Mouse (Mus musculus): Measurements from ENCODE around the gene Set. TPM values are rescaled to one million over a fixed set of nuclear protein-coding genes. Genes with fewer than 3 reads are reported as not detected.
"Not testable (repeated sequence)": the region's sequence is repeated elsewhere in the genome, so short reads cannot be mapped to it uniquely, and the experiment has no call there.

Set gene
- total and polyA plus RNA-seq, 3 experiments: 250 to 973 (median 580) TPM

DNA sequence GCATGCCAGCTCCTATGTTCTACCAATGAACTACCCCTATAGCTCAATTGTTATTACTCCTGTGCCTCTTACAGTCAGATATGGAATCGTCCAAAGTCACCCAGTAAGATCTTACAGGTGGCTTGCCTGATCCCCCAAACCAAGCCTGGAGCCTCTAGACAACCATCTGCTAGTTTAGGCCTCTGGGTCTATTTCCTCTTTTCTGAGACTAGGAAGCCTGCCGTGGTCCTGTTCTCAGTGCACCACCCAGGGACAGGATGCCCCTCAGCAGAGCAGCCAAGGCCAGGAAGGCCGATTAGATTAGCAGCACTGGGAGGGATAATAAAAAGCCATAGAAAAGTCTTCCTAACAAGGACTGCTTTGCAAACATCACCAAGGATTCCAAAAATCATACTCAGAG, 7.3 kb upstream of the Set start (continued):
- TF ChIP-seq MAZ (IDR thresholded peaks at IDR 0.05; ENCODE audit: low read depth, low read length) (no peak), NRF1 (IDR thresholded peaks at IDR 0.05; ENCODE audit: insufficient read depth, low read depth, low read length, poor library complexity, severe bottlenecking) (no peak), JUND (IDR thresholded peaks at IDR 0.05; ENCODE audit: low read depth, low read length) (no peak), RCOR1 (IDR thresholded peaks at IDR 0.05; ENCODE audit: low read depth, low read length) (peak; percentile 54), POLR2A (IDR thresholded peaks at IDR 0.05; ENCODE audit: control insufficient read depth in 1 of 2, insufficient read depth in 1 of 2, low read depth in 1 of 2, low read length in 2 of 2, poor library complexity in 1 of 2) (peak in 1 of 2 experiments; percentile 69; a peak in 1 of 4 replicates), CHD1 (IDR thresholded peaks at IDR 0.05; ENCODE audit: low read depth, low read length) (no peak), USF1 (IDR thresholded peaks at IDR 0.05; ENCODE audit: low read depth, low read length) (no peak), ETS1 (IDR thresholded peaks at IDR 0.05; ENCODE audit: low read depth, low read length) (peak; percentile 44; the same call in 1 of the 2 replicates), RAD21 (IDR thresholded peaks at IDR 0.05; ENCODE audit: low read depth, low read length) (no peak)

DNA sequence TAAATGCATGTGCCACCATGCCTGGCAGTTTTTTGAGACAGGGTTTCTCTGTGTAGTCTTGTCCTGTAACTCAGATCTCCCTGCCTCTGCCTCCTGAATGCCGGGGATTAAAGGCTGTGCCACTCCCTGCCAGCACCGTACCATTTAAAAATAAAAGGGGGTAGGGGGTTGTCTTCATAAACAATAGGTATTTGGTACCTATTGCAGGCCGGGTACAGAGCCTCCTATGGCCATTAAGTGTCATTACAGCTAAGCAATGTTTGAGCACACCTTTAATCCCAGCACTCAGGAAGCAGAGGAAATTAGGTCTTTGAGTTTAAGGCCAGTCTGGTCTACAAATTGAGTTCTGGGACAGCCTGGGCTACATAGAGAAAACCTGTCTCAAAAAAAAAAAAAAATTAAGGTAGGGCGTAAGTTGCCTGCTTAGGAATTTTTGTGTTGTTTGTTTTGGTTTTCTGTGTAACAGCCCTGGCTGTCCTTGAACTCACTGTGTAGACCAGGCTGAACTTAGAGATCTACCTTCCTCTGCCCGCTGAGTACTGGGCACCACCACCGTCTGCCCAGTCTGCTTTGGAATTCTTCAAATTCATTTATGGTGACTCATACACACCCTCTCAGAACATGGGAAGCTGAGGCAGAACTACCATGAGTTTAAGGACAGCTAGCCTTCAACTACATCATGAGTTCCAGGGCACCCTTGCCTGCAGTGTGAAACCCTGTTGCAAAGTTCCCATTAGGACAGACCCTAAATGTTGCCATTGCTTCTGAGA, 5.0 kb upstream of the Set start:
- H3K4me3 ChIP-seq (ENCODE audit: control insufficient read depth in 1 of 2, insufficient read depth in 1 of 2, low read depth in 2 of 2, low read length in 2 of 2): no peak overlapping the region
- H3K9me3 ChIP-seq (replicated peaks; ENCODE audit: insufficient read depth, low read length): no peaks in the 10 kb centered on the region
- H3K9ac ChIP-seq (ENCODE audit: control insufficient read depth, low read depth, low read length, poor library complexity, severe bottlenecking): no peak overlapping the region
- H3K4me1 ChIP-seq (ENCODE audit: control insufficient read depth in 1 of 2, insufficient read depth in 2 of 2, low read length in 2 of 2): peaks cover 2 to 32% of the 10 kb centered on the region in 2 experiments
- H3K79me2 ChIP-seq (ENCODE audit: control insufficient read depth, insufficient read depth, low read length, poor library complexity): peaks cover 13% of the 10 kb centered on the region
- no peak overlapping the region for H3K27ac ChIP-seq (ENCODE audit: control insufficient read depth, low read depth, low read length)
- peak; percentile 52 for DNase-seq (ENCODE audit: low read depth, low spot score)
- H3K36me3 ChIP-seq (ENCODE audit: control insufficient read depth in 1 of 2, insufficient read depth in 2 of 2, low read length in 2 of 2): peaks cover 0 to 20% of the 10 kb centered on the region in 2 experiments; a peak in 2 of 4 replicates
- TF ChIP-seq TBP (IDR thresholded peaks at IDR 0.05; ENCODE audit: low read depth, low read length) (0 out of 2 replicates have a peak, but pooled peaks have one; percentile 15), MAX (IDR thresholded peaks at IDR 0.05; ENCODE audit: low read length) (no peak), CTCF (IDR thresholded peaks at IDR 0.05 in 2 of 3, conservative IDR thresholded peaks at IDR 0.05 in 1 of 3; ENCODE audit: control insufficient read depth in 1 of 3, insufficient read depth in 1 of 3, low read depth in 2 of 3, low read length in 3 of 3, poor library complexity in 1 of 3, severe bottlenecking in 1 of 3) (peak in 2 of 3 experiments; percentile 58 to 84; a peak in 4 of 6 replicates), HCFC1 (IDR thresholded peaks at IDR 0.05; ENCODE audit: low read depth, low read length) (no peak)
- no peaks in the 10 kb centered on the region for H3K27me3 ChIP-seq (ENCODE audit: control insufficient read depth in 1 of 2, insufficient read depth in 2 of 2, low read length in 2 of 2)

DNA sequence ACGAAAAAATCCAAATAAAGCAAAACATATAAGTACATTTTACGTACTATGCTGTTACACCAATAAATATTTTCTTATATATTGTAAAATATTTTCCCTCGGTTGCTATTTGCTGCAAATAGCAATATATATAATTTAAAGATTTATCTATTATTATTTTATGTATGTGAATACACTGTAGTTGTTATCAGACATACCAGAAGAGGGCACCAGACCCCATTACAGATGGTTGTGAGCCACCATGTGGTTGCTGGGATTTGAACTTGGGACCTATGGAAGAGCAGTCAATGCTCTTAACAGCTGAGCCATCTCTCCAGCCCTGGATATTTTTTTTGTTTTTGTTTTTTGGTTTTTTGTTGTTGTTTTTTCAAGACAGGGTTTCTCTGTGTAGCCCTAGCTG, 1.9 kb upstream of the Set start:
- TF ChIP-seq MYC (IDR thresholded peaks at IDR 0.05; ENCODE audit: low read depth, low read length) (peak; percentile 54; the same call in 1 of the 2 replicates), CTCF (IDR thresholded peaks at IDR 0.05 in 2 of 3, conservative IDR thresholded peaks at IDR 0.05 in 1 of 3; ENCODE audit: control insufficient read depth in 1 of 3, insufficient read depth in 1 of 3, low read depth in 2 of 3, low read length in 3 of 3, poor library complexity in 1 of 3, severe bottlenecking in 1 of 3) (peak in 2 of 3 experiments; percentile 16 to 32; a peak in 3 of 6 replicates), SMC3 (IDR thresholded peaks at IDR 0.05; ENCODE audit: low read depth, low read length) (peak; percentile 31), ZC3H11A (IDR thresholded peaks at IDR 0.05; ENCODE audit: low read depth, low read length) (0 out of 2 replicates have a peak, but pooled peaks have one; percentile 3)
- H3K4me1 ChIP-seq (ENCODE audit: control insufficient read depth in 1 of 2, insufficient read depth in 2 of 2, low read length in 2 of 2): peaks cover 0 to 14% of the 10 kb centered on the region in 2 experiments; a peak in 3 of 4 replicates
- H3K79me2 ChIP-seq (ENCODE audit: control insufficient read depth, insufficient read depth, low read length, poor library complexity); H3K9me3 ChIP-seq (replicated peaks; ENCODE audit: insufficient read depth, low read length); H3K4me3 ChIP-seq (ENCODE audit: control insufficient read depth in 1 of 2, insufficient read depth in 1 of 2, low read depth in 2 of 2, low read length in 2 of 2); H3K27ac ChIP-seq (ENCODE audit: control insufficient read depth, low read depth, low read length); H3K27me3 ChIP-seq (ENCODE audit: control insufficient read depth in 1 of 2, insufficient read depth in 2 of 2, low read length in 2 of 2); H3K9ac ChIP-seq (ENCODE audit: control insufficient read depth, low read depth, low read length, poor library complexity, severe bottlenecking); DNase-seq (ENCODE audit: low read depth, low spot score); H3K36me3 ChIP-seq (ENCODE audit: control insufficient read depth in 1 of 2, insufficient read depth in 2 of 2, low read length in 2 of 2): not testable (repeated sequence)
